Mouse (Mus musculus): ENCODE measurements around the gene Ern1.

DNA sequence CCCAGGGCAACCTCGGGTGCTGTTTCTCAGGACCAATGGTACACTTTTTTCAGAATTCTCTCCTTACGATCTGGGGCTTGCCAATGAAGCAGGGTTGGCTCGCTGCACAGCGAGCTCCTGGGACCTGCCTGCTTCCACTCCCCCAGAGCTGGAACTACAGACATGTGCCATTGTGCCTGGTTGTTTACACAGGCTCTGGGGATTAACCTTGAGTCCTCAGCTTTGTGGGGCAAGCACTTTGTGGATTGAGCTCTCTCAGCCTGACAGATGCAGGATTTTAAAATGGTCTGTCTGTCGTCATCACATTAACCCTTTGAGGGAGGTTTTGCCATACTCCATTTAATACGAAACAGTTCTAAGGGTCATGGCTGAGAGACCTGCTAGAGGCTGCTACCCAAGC lies 142.7 kb downstream of the Ern1 start:
- TF ChIP-seq EP300 (IDR thresholded peaks at IDR 0.05; ENCODE audit: low read depth) = no peak
- TF ChIP-seq CTCF (IDR thresholded peaks at IDR 0.05; ENCODE audit: low read depth) = no peak
